Mouse (Mus musculus) embryonic facial prominence, embryonic 12.5 days (tissue): ENCODE measurements around the gene Itpripl2. TPM values are rescaled to one million over a fixed set of nuclear protein-coding genes. Genes with fewer than 3 reads are reported as not detected.

Source experiments
- ATAC-seq: fragments of 200-750 bp; cut with Nextera tagmentation; 2 replicates; pipeline ENCODE4 v1.8.0; 2017; ENCODE audit not compliant: insufficient number of reproducible peaks, insufficient read depth, low FRiP score, low TSS enrichment
- H3K27ac ChIP-seq: fragments of 300-500 bp; sonication (generic); 2 replicates; pipeline ENCODE4 v1.5.1; 2016; ENCODE audit warnings: mild to moderate bottlenecking
- H3K27me3 ChIP-seq: fragments of 300-500 bp; sonication (generic); 2 replicates; pipeline ENCODE4 v1.6.1; 2016; ENCODE audit warnings: mild to moderate bottlenecking, moderate library complexity
- H3K36me3 ChIP-seq: fragments of 300-500 bp; sonication (generic); 2 replicates; pipeline ENCODE4 v1.6.1; 2016; ENCODE audit warnings: mild to moderate bottlenecking
- H3K4me1 ChIP-seq: fragments of 300-500 bp; sonication (generic); 2 replicates; pipeline ENCODE4 v1.6.1; 2016
- H3K4me2 ChIP-seq: fragments of 300-500 bp; sonication (generic); replicated peaks from 2 replicates; pipeline ENCODE4 v1.6.1; 2016; ENCODE audit warnings: mild to moderate bottlenecking, moderate library complexity
- H3K4me3 ChIP-seq: fragments of 300-500 bp; sonication (generic); 2 replicates; pipeline ENCODE4 v1.5.1; 2016; ENCODE audit warnings: mild to moderate bottlenecking
- H3K9ac ChIP-seq: fragments of 300-500 bp; sonication (generic); 2 replicates; pipeline ENCODE4 v1.6.1; 2016; ENCODE audit warnings: mild to moderate bottlenecking, moderate library complexity
- H3K9me3 ChIP-seq: fragments of 300-500 bp; sonication (generic); 2 replicates; pipeline ENCODE4 v1.6.1; 2016; ENCODE audit warnings: mild to moderate bottlenecking, moderate library complexity
- WGBS: fragments of 180-500 bp; shearing (Covaris S2); methylation state at CpG from one replicate; pipeline ENCODE4 v1.1.7; 2016; 5-methylcytosine and 5-hydroxymethylcytosine counted together
- polyA plus RNA-seq: library from polyadenylated mRNA; unstranded; fragments of >200 nt; fragmentation: Nextera tagmentation; extraction: Ambion mirVana; gene quantifications from 2 replicates; pipeline ENCODE4 v1.2.1, GENCODE M21; 2016

Itpripl2 gene
- 4.8 and 5.2 TPM in 2 replicates for polyA plus RNA-seq

- peak; percentile 84 for ATAC-seq
- H3K27me3 ChIP-seq, result peaks cover 23% of the 10 kb centered on the region
- H3K4me3 ChIP-seq, result peak within 1 kb of the TSS; percentile 60
- H3K4me1 ChIP-seq, result peaks cover 29% of the 10 kb centered on the region
- no peaks in the 10 kb centered on the region for H3K36me3 ChIP-seq
- no peaks in the 10 kb centered on the region for H3K9me3 ChIP-seq
- peak within 1 kb of the TSS; percentile 81 for H3K9ac ChIP-seq
- H3K27ac ChIP-seq, result peak within 1 kb of the TSS; percentile 74
- peak within 1 kb of the TSS; percentile 85 for H3K4me2 ChIP-seq
- WGBS, result under 1% methylated on average over 55 of the region's 55 CpGs
These were observed at the start of gene Itpripl2 for GRCm38 (mm10) chr7:118491431-118492147. Gene Itpripl2 (minus strand): TSS chr7:118491975.

- no peaks in the 10 kb centered on the region for H3K27me3 ChIP-seq
- H3K9ac ChIP-seq, result no peak overlapping the region
- no peak for ATAC-seq
- 87% methylated on average over 4 of the region's 4 CpGs for WGBS
- no peaks in the 10 kb centered on the region for H3K36me3 ChIP-seq
- H3K27ac ChIP-seq, result no peak overlapping the region
- H3K4me1 ChIP-seq, result 0 out of 2 replicates have a peak, but pooled peaks cover 3% of the 10 kb centered on the region
- no peak overlapping the region for H3K4me2 ChIP-seq
- no peaks in the 10 kb centered on the region for H3K9me3 ChIP-seq
- no peak overlapping the region for H3K4me3 ChIP-seq
These were observed 43.3 kb upstream of the Itpripl2 start for GRCm38 (mm10) chr7:118535076-118535475.

GRCm38 (mm10) chr7:118534326-118534725 lies 42.6 kb upstream of the Itpripl2 start:
- Histone ChIP-seq H3K4me3 (no peak overlapping the region), H3K4me2 (no peak overlapping the region), H3K27ac (no peak overlapping the region), H3K27me3 (no peaks in the 10 kb centered on the region), H3K36me3 (no peaks in the 10 kb centered on the region), H3K9me3 (no peaks in the 10 kb centered on the region), H3K4me1 (0 out of 2 replicates have a peak, but pooled peaks cover 3% of the 10 kb centered on the region), H3K9ac (no peak overlapping the region)
- ATAC-seq, result no peak
- 72% methylated on average over 3 of the region's 3 CpGs for WGBS

GRCm38 (mm10) chr7:118533178-118533578 lies 41.4 kb upstream of the Itpripl2 start, which contains the start of gene Coq7:
Gene Coq7 (minus strand): TSS chr7:118533356.
- peak; percentile 99 for ATAC-seq
- H3K4me1 ChIP-seq, result 0 out of 2 replicates have a peak, but pooled peaks cover 3% of the 10 kb centered on the region
- peak within 1 kb of the TSS; percentile 69 for H3K4me3 ChIP-seq
- H3K27me3 ChIP-seq, result no peaks in the 10 kb centered on the region
- H3K4me2 ChIP-seq, result peak within 1 kb of the TSS; percentile 66
- H3K27ac ChIP-seq, result peak within 1 kb of the TSS; percentile 95
- H3K9ac ChIP-seq, result peak within 1 kb of the TSS; percentile 68
- 0 out of 2 replicates have a peak, but pooled peaks cover 1% of the 10 kb centered on the region for H3K36me3 ChIP-seq
- under 1% methylated on average over 31 of the region's 31 CpGs for WGBS
- H3K9me3 ChIP-seq, result no peaks in the 10 kb centered on the region

- H3K27me3 ChIP-seq, result no peaks in the 10 kb centered on the region
- under 1% methylated on average over 36 of the region's 36 CpGs for WGBS
- H3K4me3 ChIP-seq, result peak overlapping the region; percentile 69
- H3K4me1 ChIP-seq, result 0 out of 2 replicates have a peak, but pooled peaks cover 3% of the 10 kb centered on the region
- H3K9ac ChIP-seq, result peak overlapping the region; percentile 68
- 0 out of 2 replicates have a peak, but pooled peaks cover 3% of the 10 kb centered on the region for H3K36me3 ChIP-seq
- H3K4me2 ChIP-seq, result peak overlapping the region; percentile 66
- no peaks in the 10 kb centered on the region for H3K9me3 ChIP-seq
- H3K27ac ChIP-seq, result peak overlapping the region; percentile 95
- peak; percentile 84 for ATAC-seq
These were observed 40.9 kb upstream of the Itpripl2 start for GRCm38 (mm10) chr7:118532519-118533177.

- Histone ChIP-seq H3K27me3 (no peaks in the 10 kb centered on the region), H3K4me2 (no peak overlapping the region), H3K27ac (no peak overlapping the region), H3K9ac (no peak overlapping the region), H3K9me3 (no peaks in the 10 kb centered on the region), H3K4me3 (no peak overlapping the region), H3K36me3 (peaks cover 24% of the 10 kb centered on the region), H3K4me1 (no peaks in the 10 kb centered on the region)
- WGBS, result 83% methylated on average over 4 of the region's 4 CpGs
- ATAC-seq, result no peak
These were observed 35.2 kb upstream of the Itpripl2 start for GRCm38 (mm10) chr7:118526967-118527366.

- Histone ChIP-seq H3K9ac (no peak overlapping the region), H3K9me3 (no peaks in the 10 kb centered on the region), H3K4me2 (no peak overlapping the region), H3K27me3 (no peaks in the 10 kb centered on the region), H3K4me1 (no peaks in the 10 kb centered on the region), H3K27ac (no peak overlapping the region), H3K36me3 (peaks cover 20% of the 10 kb centered on the region), H3K4me3 (no peak overlapping the region)
- ATAC-seq, result no peak
- WGBS, result 82% methylated on average over 5 of the region's 5 CpGs
These were observed 30.3 kb upstream of the Itpripl2 start for GRCm38 (mm10) chr7:118522077-118522476.

- no peak for ATAC-seq
- no peak overlapping the region for H3K9ac ChIP-seq
- 84% methylated on average over 8 of the region's 8 CpGs for WGBS
- peaks cover 6% of the 10 kb centered on the region for H3K36me3 ChIP-seq
- no peak overlapping the region for H3K4me2 ChIP-seq
- H3K9me3 ChIP-seq, result no peaks in the 10 kb centered on the region
- H3K4me3 ChIP-seq, result no peak overlapping the region
- no peaks in the 10 kb centered on the region for H3K4me1 ChIP-seq
- H3K27me3 ChIP-seq, result no peaks in the 10 kb centered on the region
- H3K27ac ChIP-seq, result no peak overlapping the region
These were observed 27.9 kb upstream of the Itpripl2 start for GRCm38 (mm10) chr7:118519661-118520060.

GRCm38 (mm10) chr7:118518687-118519086 lies 26.9 kb upstream of the Itpripl2 start:
- Histone ChIP-seq H3K4me2 (no peak overlapping the region), H3K27ac (no peak overlapping the region)
- ATAC-seq, result peak; percentile 57

GRCm38 (mm10) chr7:118517819-118518218 lies 26.0 kb upstream of the Itpripl2 start:
- Histone ChIP-seq H3K4me3 (no peak overlapping the region), H3K27ac (no peak overlapping the region), H3K9me3 (no peaks in the 10 kb centered on the region), H3K36me3 (no peaks in the 10 kb centered on the region; the same call in 1 of the 2 replicates), H3K4me1 (no peaks in the 10 kb centered on the region), H3K4me2 (no peak overlapping the region), H3K27me3 (no peaks in the 10 kb centered on the region), H3K9ac (no peak overlapping the region)
- WGBS, result 59% methylated on average over 2 of the region's 2 CpGs
- no peak for ATAC-seq

More at GRCm38 (mm10) chr7:118518687-118519086, 26.9 kb upstream of the Itpripl2 start:
- H3K4me1 ChIP-seq, result no peaks in the 10 kb centered on the region
- H3K9me3 ChIP-seq, result no peaks in the 10 kb centered on the region
- H3K36me3 ChIP-seq, result no peaks in the 10 kb centered on the region; the same call in 1 of the 2 replicates
- H3K9ac ChIP-seq, result no peak overlapping the region
- no peak overlapping the region for H3K4me3 ChIP-seq
- no peaks in the 10 kb centered on the region for H3K27me3 ChIP-seq
- 3% methylated on average over 18 of the region's 18 CpGs for WGBS

- Histone ChIP-seq H3K9ac (no peak overlapping the region), H3K9me3 (no peaks in the 10 kb centered on the region), H3K36me3 (no peaks in the 10 kb centered on the region), H3K27me3 (no peaks in the 10 kb centered on the region), H3K27ac (no peak overlapping the region), H3K4me3 (no peak overlapping the region), H3K4me1 (no peaks in the 10 kb centered on the region), H3K4me2 (no peak overlapping the region)
- WGBS, result 74% methylated on average over 7 of the region's 7 CpGs
- ATAC-seq, result no peak
These were observed 16.8 kb upstream of the Itpripl2 start for GRCm38 (mm10) chr7:118508556-118508955.
